Mouse (Mus musculus) bone marrow macrophage, adult 2 months (primary cell): ENCODE measurements around the gene Lemd2.

Source experiments
- CTCF ChIP-seq: IDR thresholded peaks from 2 replicates; pipeline ENCODE4 v1.5.1; 2012; ENCODE audit warnings: low read depth, mild to moderate bottlenecking, low read length, moderate library complexity
- POLR2A ChIP-seq: IDR thresholded peaks from 2 replicates; pipeline ENCODE4 v1.6.1; 2012; ENCODE audit warnings: mild to moderate bottlenecking, low read depth, low read length, borderline replicate concordance

DNA sequence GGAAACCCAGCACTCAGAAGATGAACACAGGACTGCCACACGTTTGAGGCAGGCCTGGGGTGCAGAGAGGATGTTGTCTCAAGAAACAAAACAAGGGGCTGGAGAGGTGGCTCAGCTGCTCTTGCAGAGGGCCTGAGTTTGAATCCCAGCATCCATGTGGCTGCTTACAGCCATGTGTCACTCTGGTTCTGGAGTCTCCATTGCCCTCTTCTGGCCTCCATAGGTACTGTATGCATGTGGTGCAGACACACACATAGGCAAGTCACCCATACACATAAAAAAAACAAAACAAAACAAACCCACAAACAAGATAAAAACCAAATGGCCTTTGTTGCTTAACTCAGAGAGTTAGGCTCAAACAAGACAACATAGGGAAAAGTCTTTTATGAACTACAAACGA, 2.3 kb downstream of the Lemd2 start:
- no peak for TF ChIP-seq POLR2A
- peak; percentile 21; the same call in 1 of the 2 replicates for TF ChIP-seq CTCF
